Mouse (Mus musculus) liver, embryonic 16.5 days (tissue): ENCODE data around the gene Prrt1. TPM values are rescaled to one million over a fixed set of nuclear protein-coding genes. Genes with fewer than 3 reads are reported as not detected.

ENCODE experiments used
- ATAC-seq: fragments of 200-750 bp; cut with Nextera tagmentation; 2 replicates; pipeline ENCODE4 v1.8.0; 2017; ENCODE audit warnings: low read depth, mild to moderate bottlenecking, moderate number of reproducible peaks, moderate library complexity
- H3K27ac ChIP-seq: fragments of 300-500 bp; sonication (generic); 2 replicates; pipeline ENCODE4 v1.5.1; 2014; ENCODE audit warnings: mild to moderate bottlenecking, low read length
- H3K27me3 ChIP-seq: fragments of 300-500 bp; sonication (generic); 2 replicates; pipeline ENCODE4 v1.6.1; 2014; ENCODE audit warnings: low read depth, low read length, mixed read lengths; ENCODE audit not compliant: control insufficient read depth, insufficient read depth
- H3K36me3 ChIP-seq: fragments of 300-500 bp; sonication (generic); 2 replicates; pipeline ENCODE4 v1.6.1; 2014; ENCODE audit warnings: mild to moderate bottlenecking; ENCODE audit not compliant: control insufficient read depth, insufficient read depth
- H3K4me1 ChIP-seq: fragments of 300-500 bp; sonication (generic); 2 replicates; pipeline ENCODE4 v1.6.1; 2014; ENCODE audit warnings: low read depth, low read length, mixed read lengths; ENCODE audit not compliant: control insufficient read depth
- H3K4me2 ChIP-seq: fragments of 300-500 bp; sonication (generic); 2 replicates; pipeline ENCODE4 v1.6.1; 2014; ENCODE audit warnings: low read depth, low read length, mixed read lengths
- H3K4me3 ChIP-seq: fragments of 300-500 bp; sonication (generic); 2 replicates; pipeline ENCODE4 v1.5.1; 2014; ENCODE audit warnings: low read depth, mild to moderate bottlenecking, low read length
- H3K9ac ChIP-seq: fragments of 300-500 bp; sonication (generic); 2 replicates; pipeline ENCODE4 v1.6.1; 2014; ENCODE audit warnings: low read depth, low read length
- H3K9me3 ChIP-seq: fragments of 300-500 bp; sonication (generic); replicated peaks from 2 replicates; pipeline ENCODE4 v1.6.1; 2016; ENCODE audit warnings: low read length; ENCODE audit not compliant: control insufficient read depth
- WGBS: fragments of 180-500 bp; shearing (Covaris S2); extraction: QIAGEN DNeasy Blood & Tissue Kit; methylation state at CpG from one replicate; pipeline ENCODE4 v1.1.7; 2014; ENCODE audit not compliant: insufficient replicate concordance; 5-methylcytosine and 5-hydroxymethylcytosine counted together
- polyA plus RNA-seq: library from polyadenylated mRNA; unstranded; fragments of >200 nt; fragmentation: Nextera tagmentation; extraction: Ambion mirVana; gene quantifications from 2 replicates; pipeline ENCODE4 v1.2.1, GENCODE M21; 2015

Gene Prrt1
- polyA plus RNA-seq, 1 experiment from 2014 or later = not detected

DNA sequence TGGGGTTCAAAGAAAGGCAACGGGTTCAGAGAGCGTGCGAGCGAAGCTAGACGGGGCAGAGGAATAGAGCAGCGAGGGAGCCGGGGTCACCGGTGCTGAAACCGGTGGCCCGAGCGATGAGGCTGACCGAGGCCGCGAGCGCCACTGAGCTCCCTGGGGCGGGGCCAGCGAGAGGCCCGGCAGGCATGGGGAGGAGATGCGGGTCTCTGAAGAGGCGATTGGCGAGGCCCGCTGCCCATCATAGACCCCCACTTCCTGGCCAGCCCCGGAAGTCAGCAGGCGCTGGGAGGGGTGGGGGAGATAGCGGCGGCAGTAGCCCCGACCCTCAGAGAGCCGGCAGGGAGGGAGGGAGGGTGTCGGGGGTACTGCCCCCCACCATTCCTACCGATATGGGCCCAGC, 23.7 kb upstream of the Prrt1 start:
- H3K4me2 ChIP-seq = peak overlapping the region; percentile 89
- H3K9me3 ChIP-seq = no peaks in the 10 kb centered on the region
- peak overlapping the region; percentile 77 for H3K9ac ChIP-seq
- peak; percentile 25 for ATAC-seq
- H3K4me1 ChIP-seq = peaks cover 47% of the 10 kb centered on the region
- H3K4me3 ChIP-seq = peak overlapping the region; percentile 70
- peak overlapping the region; percentile 88 for H3K27ac ChIP-seq
- no peaks in the 10 kb centered on the region for H3K27me3 ChIP-seq
- peaks cover 4% of the 10 kb centered on the region for H3K36me3 ChIP-seq
- WGBS = 0% methylated on average over 23 of the region's 30 CpGs

DNA sequence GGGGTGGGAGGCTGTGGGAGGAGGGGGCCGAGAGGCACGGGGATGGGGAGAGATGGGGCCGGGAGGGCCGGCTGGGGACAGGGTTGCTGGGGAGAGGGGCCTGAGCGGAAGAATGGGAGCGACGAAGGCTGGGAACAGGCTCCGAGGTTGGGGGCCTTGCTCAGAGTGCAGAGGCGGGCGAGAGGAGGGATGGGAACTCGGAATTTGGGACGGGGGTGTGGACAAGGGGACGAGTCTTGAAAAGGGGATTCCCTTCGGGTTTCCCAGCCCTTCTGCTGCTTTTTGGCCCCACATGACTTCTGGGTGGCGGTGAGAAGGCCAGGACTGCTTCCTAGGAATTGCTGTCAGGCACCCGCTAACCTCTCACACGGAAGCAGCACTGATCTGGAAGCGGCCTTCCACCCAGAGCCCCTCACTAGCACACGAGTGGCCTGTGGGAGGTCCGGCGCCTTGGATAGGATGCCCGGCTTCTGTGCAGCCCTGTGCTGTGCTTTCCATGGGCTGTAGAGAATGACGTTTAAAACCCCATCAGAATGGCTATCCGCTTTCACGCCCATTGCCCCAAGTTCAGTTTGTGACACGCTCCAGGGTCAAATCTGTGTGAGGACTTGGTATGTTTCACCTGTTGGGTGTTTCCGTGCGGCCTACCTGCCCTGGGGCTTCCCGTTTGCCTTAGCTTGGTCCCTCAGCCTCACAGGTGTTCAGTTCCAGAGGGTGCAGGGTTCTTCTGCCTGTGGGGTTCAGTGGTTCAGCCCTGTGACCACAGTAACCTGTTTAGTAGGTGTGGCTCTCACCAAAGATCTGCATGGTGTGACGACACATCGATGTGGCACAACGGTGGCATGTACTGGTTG, 22.9 kb upstream of the Prrt1 start:
- peaks cover 3% of the 10 kb centered on the region; the same call in 1 of the 2 replicates for H3K36me3 ChIP-seq
- H3K4me3 ChIP-seq = peak overlapping the region; percentile 70
- WGBS = 10% methylated on average over 31 of the region's 32 CpGs
- ATAC-seq = no peak
- H3K4me1 ChIP-seq = peaks cover 47% of the 10 kb centered on the region
- H3K4me2 ChIP-seq = peak overlapping the region; percentile 89
- H3K9me3 ChIP-seq = no peaks in the 10 kb centered on the region
- no peaks in the 10 kb centered on the region for H3K27me3 ChIP-seq
- peak overlapping the region; percentile 88 for H3K27ac ChIP-seq
- H3K9ac ChIP-seq = peak overlapping the region; percentile 77

DNA sequence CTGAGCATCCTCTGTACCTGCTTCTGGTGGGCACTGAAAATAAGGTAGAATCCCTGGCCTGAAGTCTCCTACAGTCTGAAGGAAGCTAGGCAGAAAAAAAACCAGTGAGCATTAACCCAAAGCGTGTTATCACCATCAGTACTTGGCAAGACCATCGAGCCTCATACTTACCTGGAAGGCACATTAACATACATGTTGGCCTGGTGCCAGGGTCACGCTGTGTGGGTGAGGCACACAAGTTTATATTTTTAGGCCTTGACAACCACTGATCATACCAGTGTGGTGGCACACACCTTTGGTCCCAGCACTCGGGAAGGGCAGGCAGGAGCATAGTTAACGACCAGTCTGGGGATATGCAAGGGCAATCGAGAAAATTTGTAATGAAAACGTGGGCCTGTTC, 21.3 kb upstream of the Prrt1 start:
- Histone ChIP-seq H3K4me3 (no peak overlapping the region), H3K4me2 (no peak overlapping the region), H3K9ac (no peak overlapping the region), H3K4me1 (peaks cover 43% of the 10 kb centered on the region), H3K27ac (no peak overlapping the region), H3K27me3 (no peaks in the 10 kb centered on the region), H3K9me3 (no peaks in the 10 kb centered on the region), H3K36me3 (peaks cover 13% of the 10 kb centered on the region)
- no peak for ATAC-seq
- WGBS = 73% methylated on average over 7 of the region's 7 CpGs

DNA sequence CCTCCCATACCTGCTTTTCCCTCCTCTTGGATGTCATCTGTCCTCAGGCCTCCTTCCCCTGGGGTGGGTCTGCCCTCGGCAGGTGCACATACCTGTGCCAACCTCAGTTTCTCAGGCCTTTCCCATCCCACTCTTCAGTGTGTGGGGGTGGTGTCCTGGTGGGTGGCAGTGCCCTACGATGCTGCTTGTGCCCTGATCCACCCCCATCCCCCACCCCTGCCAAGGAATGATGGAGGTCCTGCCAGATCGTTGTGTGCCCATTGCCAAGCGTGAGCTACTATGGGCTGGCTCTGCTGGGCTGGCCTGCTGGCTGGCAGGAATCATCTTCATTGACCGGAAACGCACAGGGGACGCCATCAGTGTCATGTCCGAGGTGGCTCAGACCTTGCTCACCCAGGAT, 18.3 kb upstream of the Prrt1 start:
- Histone ChIP-seq H3K36me3 (peaks cover 13% of the 10 kb centered on the region), H3K27me3 (no peaks in the 10 kb centered on the region), H3K4me1 (peaks cover 37% of the 10 kb centered on the region), H3K4me2 (no peak overlapping the region), H3K9me3 (no peaks in the 10 kb centered on the region), H3K27ac (no peak overlapping the region), H3K9ac (no peak overlapping the region), H3K4me3 (no peak overlapping the region)
- no peak for ATAC-seq
- WGBS = 81% methylated on average over 8 of the region's 8 CpGs

DNA sequence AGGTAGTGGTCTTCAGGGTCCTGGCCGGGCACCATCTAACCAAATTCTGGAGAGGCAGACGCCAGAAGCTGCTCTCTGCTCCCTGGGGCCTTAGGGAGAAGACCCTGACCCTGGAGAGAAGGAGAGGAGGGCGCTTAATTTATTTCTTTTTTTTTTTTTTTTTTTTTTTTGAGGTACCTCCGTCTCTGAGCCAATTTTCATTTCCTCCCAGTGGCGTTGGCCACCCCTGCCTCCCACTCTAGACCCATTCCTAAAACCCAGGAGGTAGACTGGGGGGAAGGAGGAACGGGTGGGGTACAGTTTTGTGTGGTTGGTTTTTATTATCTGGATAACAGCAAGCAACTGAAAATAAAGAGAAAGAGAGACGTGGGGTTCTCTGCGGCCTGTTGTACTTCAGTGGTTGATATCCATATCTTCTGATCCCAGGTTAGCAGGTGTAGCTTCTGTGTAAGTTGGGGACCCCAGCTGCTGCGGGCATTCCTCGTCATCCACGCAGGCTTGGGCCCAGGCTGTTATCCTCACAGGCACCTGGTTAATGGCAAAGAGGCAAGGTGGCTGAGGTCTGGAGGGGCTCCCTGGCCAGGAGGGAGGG, 16.2 kb upstream of the Prrt1 start:
- Histone ChIP-seq H3K9me3 (no peaks in the 10 kb centered on the region), H3K4me2 (no peak overlapping the region), H3K27ac (peak overlapping the region; percentile 29), H3K36me3 (peaks cover 15% of the 10 kb centered on the region), H3K9ac (no peak overlapping the region), H3K4me3 (no peak overlapping the region), H3K4me1 (peaks cover 21% of the 10 kb centered on the region), H3K27me3 (no peaks in the 10 kb centered on the region)
- ATAC-seq = peak; percentile 65
- 36% methylated on average over 11 of the region's 11 CpGs for WGBS

DNA sequence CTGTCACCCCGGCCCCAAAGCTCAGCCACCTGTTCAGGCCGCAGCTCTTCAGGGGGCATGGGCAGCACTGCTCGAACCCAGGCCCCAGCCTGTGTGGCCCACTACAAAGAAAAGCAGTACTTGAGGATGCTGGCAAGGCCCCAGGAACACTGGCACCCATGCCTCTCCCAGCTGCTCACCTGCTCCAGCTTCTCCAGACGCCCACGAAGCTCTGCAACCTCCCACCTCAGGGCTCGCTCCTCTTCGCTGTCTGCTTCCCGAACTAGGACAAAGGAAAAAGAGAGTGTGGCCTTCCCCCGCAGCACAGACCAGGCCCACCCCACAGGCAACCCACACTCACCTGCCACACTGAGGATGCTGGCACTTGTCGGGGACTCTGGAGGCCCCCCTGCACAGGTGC, 15.5 kb upstream of the Prrt1 start:
- Histone ChIP-seq H3K4me2 (no peak overlapping the region), H3K4me1 (peaks cover 15% of the 10 kb centered on the region), H3K9me3 (no peaks in the 10 kb centered on the region), H3K27me3 (no peaks in the 10 kb centered on the region), H3K9ac (no peak overlapping the region), H3K27ac (no peak overlapping the region; the same call in 1 of the 2 replicates), H3K4me3 (no peak overlapping the region), H3K36me3 (peaks cover 15% of the 10 kb centered on the region)
- WGBS = 77% methylated on average over 10 of the region's 10 CpGs
- no peak for ATAC-seq

DNA sequence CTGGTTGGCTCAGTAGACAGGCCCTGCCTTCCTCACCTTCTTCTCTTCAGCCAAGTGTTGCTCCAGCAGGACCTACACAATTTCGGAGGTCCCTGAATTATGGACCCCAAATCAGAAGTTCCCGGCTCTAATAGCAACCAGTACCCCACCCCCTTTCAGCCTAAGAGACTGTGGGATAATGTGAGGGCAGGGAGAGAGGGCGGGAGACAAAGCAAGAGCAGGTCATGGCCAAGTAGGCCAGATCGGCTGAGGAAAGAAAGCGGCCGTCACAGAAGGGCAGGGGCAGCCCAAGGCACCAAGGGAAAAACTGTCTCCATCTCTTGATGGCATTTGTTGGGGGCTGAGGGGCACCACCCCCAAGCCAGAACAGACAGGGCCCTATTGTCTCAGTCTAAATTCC, 13.5 kb upstream of the Prrt1 start, which contains the start of gene Egfl8:
TSS of gene Egfl8 (minus strand) at position 101 of the 400 bp plus-strand sequence.
- no peak for ATAC-seq
- WGBS = 68% methylated on average over 6 of the region's 6 CpGs
- Histone ChIP-seq H3K9ac (no peak within 1 kb of the TSS), H3K9me3 (no peaks in the 10 kb centered on the region), H3K4me2 (no peak within 1 kb of the TSS), H3K27me3 (no peaks in the 10 kb centered on the region), H3K27ac (no peak within 1 kb of the TSS), H3K4me3 (no peak within 1 kb of the TSS), H3K36me3 (peaks cover 14% of the 10 kb centered on the region), H3K4me1 (peaks cover 14% of the 10 kb centered on the region; the same call in 1 of the 2 replicates)

DNA sequence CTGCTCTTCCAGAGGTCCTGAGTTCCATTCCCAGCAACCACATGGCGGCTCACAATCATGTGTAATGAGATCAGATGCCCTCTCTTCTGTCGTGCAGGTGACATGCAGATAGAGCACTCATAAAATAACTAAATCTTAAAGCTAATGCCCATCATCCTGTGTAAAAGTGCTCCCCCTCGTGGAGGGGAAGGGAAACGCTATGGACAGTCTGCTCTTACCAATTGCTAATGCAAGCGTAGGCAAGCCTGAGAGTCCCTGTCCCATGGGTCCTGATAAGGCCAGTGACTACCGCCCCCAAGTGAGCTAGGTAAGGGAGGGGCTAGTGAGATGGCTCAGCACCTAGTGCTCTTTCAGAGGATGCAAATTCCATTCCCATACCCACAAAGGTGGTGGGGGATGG, 10.3 kb upstream of the Prrt1 start:
- no peaks in the 10 kb centered on the region for H3K27me3 ChIP-seq
- H3K9me3 ChIP-seq = no peaks in the 10 kb centered on the region
- H3K4me2 ChIP-seq = no peak overlapping the region
- no peak overlapping the region for H3K9ac ChIP-seq
- no peak overlapping the region for H3K27ac ChIP-seq
- peak; percentile 49 for ATAC-seq
- peaks cover 2% of the 10 kb centered on the region; the same call in 1 of the 2 replicates for H3K36me3 ChIP-seq
- peaks cover 9% of the 10 kb centered on the region; the same call in 1 of the 2 replicates for H3K4me1 ChIP-seq
- H3K4me3 ChIP-seq = no peak overlapping the region
- 4% methylated on average over 6 of the region's 6 CpGs for WGBS

DNA sequence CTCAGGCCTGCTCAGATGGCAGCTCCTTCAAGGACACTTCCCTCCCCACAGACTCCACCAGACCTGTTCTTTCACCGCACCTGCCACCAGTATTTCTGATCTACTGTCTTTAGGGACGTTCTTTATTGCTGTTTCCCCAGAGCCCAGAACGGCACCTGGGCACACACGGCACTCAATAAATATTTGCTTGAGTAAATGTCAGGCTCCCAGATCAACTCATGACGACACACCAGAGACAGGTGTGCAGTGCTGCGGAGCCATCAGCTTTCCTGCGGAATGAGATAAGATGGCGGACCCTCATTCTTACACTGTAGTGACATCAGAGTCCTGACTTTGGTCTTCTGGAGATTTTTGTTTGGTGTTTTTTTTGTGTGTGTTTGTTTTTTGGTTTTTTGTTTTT, 8.3 kb upstream of the Prrt1 start:
- H3K9ac ChIP-seq = no peak overlapping the region
- 80% methylated on average over 8 of the region's 8 CpGs for WGBS
- no peak for ATAC-seq

More for the DNA sequence above, 8.3 kb upstream of the Prrt1 start:
- Histone ChIP-seq H3K4me1 (peaks cover 9% of the 10 kb centered on the region; the same call in 1 of the 2 replicates), H3K27ac (peak overlapping the region; percentile 40; the same call in 1 of the 2 replicates), H3K9me3 (no peaks in the 10 kb centered on the region), H3K27me3 (no peaks in the 10 kb centered on the region), H3K4me2 (no peak overlapping the region), H3K36me3 (peaks cover 2% of the 10 kb centered on the region; the same call in 1 of the 2 replicates), H3K4me3 (no peak overlapping the region)
